Mouse (Mus musculus) bone marrow macrophage, adult 2 months (primary cell): ENCODE data around the gene Nars2. TPM values are rescaled to one million over a fixed set of nuclear protein-coding genes. Genes with fewer than 3 reads are reported as not detected.

Source experiments
- H3K27ac ChIP-seq: 2 replicates; pipeline ENCODE4 v1.5.1; 2012; ENCODE audit warnings: low read depth, low read length; ENCODE audit not compliant: insufficient read depth
- H3K4me1 ChIP-seq: 2 replicates; pipeline ENCODE4 v1.6.1; 2012; ENCODE audit warnings: low read length; ENCODE audit not compliant: control insufficient read depth, insufficient read depth
- H3K4me3 ChIP-seq: 2 replicates; pipeline ENCODE4 v1.5.1; 2012; ENCODE audit warnings: mild to moderate bottlenecking, low read length, moderate library complexity; ENCODE audit not compliant: insufficient read depth
- CTCF ChIP-seq: IDR thresholded peaks from 2 replicates; pipeline ENCODE4 v1.5.1; 2012; ENCODE audit warnings: low read depth, mild to moderate bottlenecking, low read length, moderate library complexity
- POLR2A ChIP-seq: IDR thresholded peaks from 2 replicates; pipeline ENCODE4 v1.6.1; 2012; ENCODE audit warnings: mild to moderate bottlenecking, low read depth, low read length, borderline replicate concordance
- polyA plus RNA-seq: library from polyadenylated mRNA; stranded (reverse); fragments of >200 nt; gene quantifications from 2 replicates; pipeline ENCODE4 v1.2.4, GENCODE M21; 2012; ENCODE audit not compliant: missing spikeins, insufficient read depth, insufficient read length

Gene Nars2
- polyA plus RNA-seq = 2.8 and 3.9 TPM in 2 replicates

DNA sequence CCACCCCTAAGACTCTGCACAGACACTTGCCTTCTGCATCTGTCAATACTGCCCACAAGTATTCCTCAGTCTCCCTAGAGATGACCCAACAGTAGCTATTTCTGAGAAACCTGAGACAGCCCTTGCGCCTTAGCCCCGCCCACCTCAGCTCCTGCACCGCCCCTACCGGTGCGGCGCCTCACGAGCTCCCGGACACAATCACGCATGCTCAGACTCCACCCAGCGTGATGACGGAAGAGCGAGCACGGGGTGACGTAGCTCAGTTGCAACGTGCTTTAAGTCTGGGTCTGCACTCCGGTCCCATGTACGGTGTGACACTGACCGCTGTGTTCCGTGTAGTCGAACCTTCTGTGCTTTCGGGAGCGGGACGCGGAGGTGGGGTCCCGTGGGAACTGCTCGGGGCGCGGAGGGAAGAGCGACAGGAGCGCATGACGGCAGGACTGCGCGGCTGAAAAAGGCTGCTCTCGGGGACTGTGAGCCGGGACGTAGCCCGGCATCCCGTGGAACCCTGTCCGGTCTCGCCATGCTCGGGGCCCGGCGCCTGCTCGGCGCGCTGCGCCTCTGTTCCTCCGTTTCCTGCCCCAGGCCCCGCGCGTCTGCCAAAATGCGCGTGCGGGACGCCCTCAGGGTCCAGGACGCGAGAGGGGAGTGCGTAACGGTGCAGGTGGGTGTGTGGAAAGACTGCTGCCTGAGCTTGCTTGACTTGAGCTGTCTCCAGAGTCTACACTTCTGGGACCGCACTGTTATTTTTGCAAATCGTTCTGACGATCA lies at the start of gene Nars2:
Nars2 (plus strand) TSS at position 225 of the 771 bp plus-strand sequence.
- TF ChIP-seq POLR2A (peak; percentile 19; the same call in 1 of the 2 replicates), CTCF (no peak)
- peaks cover 5% of the 10 kb centered on the region; the same call in 1 of the 2 replicates for H3K4me1 ChIP-seq
- peak within 1 kb of the TSS; percentile 42; the same call in 1 of the 2 replicates for H3K27ac ChIP-seq
- peak within 1 kb of the TSS; percentile 83 for H3K4me3 ChIP-seq

DNA sequence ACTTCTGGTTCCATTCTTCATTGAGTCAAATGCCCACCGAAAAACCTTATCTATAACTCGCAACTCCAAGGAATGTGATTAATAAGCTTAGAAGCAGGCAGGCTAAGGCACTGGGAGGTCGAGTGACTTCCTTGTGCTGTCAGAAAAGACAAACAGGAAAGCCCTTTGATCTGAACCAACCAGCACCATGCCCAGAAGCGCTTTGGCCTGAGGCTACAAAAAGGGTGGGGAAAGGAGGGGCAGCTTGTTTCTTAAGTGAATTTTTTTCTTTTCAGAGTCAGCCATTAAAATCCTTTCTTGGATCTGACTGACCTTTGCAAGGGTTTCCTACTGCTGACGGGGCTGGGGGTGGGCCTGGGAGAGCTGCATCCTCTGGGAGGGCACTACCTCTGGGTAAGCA lies 49.1 kb upstream of the Nars2 start:
- Histone ChIP-seq H3K4me1 (no peaks in the 10 kb centered on the region), H3K4me3 (no peak overlapping the region), H3K27ac (no peak overlapping the region)
- no peak for TF ChIP-seq POLR2A
- no peak for TF ChIP-seq CTCF

DNA sequence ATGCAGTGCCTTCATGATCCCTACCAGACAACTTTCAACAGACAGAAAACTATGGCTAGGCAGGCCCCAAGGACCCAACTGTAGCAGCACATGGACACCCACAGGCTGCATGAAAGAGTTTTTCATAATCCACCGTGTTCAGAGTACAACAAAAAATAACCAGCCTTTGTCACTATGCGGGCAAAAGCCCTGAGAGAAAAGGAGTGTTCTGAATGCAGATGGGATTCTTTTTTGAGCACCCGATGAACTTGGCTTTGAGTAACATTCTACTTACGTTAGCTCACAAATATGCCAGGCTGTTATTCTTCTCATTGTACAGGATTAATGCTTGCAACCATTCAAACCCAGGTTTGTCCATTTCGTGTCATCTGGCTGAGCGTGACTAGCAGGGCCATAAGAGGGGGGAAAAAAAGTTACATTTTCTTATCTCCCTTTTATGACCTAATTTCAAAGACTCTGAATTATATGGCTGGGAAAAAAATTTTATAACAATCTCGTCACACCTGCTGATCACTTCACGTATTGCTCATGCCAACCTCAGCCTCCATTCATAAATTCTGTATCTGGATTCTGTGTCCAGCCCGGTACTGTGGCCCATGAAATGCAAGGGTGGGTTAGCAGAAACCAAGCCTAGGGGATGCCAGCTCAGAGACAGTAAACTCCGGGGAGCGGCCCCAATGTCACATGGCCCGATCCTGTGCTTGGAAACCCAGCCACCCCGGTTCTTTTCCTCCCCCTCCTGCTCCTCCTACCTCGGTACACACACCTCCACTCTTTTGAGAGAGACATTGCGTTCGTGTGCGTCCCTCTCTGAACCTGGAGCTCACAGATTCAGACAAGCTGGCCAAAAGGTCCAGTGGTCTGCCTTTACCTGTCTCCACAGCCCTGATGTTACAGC lies 48.0 kb upstream of the Nars2 start:
- H3K4me1 ChIP-seq = no peaks in the 10 kb centered on the region
- TF ChIP-seq CTCF = no peak
- no peak for TF ChIP-seq POLR2A
- H3K4me3 ChIP-seq = no peak overlapping the region
- no peak overlapping the region for H3K27ac ChIP-seq

DNA sequence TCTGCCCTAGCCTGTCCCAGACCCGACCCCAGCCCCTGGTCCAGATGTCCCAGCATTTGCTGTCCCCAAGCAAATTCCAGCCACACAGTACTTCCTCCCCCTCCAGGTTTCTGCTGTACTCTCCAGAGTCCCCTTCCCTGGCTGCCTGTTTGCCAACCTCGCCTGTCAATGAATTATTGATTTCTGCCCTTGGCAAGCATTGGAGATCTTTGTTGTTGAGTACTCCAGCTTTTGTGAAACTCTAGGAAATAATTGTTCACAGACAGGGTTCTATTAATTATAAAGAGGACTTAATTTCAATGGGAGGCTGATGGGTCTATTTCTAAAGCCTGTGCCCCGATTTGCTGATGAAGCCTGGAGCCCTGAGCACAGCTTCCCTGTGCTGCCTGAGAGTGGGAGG lies 46.9 kb upstream of the Nars2 start:
- Histone ChIP-seq H3K4me1 (no peaks in the 10 kb centered on the region), H3K27ac (no peak overlapping the region), H3K4me3 (no peak overlapping the region)
- TF ChIP-seq CTCF (no peak), POLR2A (no peak)

DNA sequence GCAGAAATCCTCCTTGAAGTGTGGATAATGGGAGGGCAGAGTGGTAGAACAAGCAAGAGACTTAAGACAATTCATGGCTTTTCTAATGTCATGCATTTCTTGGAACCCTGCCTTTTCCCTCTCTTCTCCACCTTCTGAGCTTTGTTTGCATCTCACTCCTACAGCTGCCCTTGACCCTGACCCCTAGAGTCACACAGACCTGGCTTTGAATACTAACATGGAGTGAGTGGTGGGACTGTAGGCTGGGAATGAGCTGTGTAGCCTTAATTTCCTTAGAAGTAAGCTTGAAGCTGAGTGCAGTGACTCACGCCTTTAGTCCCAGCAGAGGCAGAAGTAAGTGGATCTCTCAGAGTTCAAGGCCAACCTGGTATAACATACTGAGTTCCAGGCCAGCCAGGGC lies 46.4 kb upstream of the Nars2 start:
- H3K4me3 ChIP-seq = no peak overlapping the region
- H3K27ac ChIP-seq = no peak overlapping the region
- H3K4me1 ChIP-seq = no peaks in the 10 kb centered on the region
- TF ChIP-seq CTCF (no peak), POLR2A (no peak)

DNA sequence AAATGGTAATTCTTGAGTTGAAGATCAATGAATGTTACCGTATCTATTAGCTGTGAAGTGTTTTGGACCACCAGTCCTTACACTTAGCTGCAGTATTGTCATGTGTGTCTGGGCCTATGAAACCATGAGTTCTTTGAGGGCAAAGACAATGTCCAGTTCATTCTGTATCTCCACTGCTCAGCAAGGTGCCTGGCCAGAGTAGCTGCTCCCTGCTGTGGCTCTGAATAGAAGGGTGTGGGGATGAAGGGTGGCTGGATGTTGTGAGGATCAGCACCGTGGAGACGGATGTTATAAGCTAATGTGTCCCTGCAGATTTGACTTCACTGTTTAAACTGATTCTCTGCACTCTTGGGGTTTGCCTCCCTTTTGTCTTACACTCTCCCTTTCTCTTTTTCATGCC lies 45.9 kb upstream of the Nars2 start:
- no peak for TF ChIP-seq CTCF
- TF ChIP-seq POLR2A = no peak
- Histone ChIP-seq H3K4me3 (no peak overlapping the region), H3K27ac (no peak overlapping the region), H3K4me1 (no peaks in the 10 kb centered on the region)

DNA sequence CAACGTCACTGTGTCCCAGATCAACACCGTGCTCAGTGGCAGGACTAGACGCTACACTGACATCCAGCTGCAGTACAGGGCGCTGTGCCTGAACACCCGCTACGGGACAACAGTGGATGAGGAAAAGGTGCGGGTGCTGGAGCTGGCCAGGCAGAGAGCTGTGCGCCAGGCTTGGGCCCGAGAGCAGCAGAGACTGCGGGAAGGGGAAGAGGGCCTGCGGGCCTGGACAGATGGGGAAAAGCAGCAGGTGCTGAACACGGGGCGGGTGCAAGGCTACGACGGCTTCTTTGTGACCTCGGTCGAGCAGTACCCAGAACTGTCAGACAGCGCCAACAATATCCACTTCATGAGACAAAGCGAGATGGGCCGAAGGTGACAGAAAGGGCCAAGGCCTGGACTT lies 45.1 kb upstream of the Nars2 start:
- Histone ChIP-seq H3K27ac (no peak overlapping the region), H3K4me1 (no peaks in the 10 kb centered on the region), H3K4me3 (no peak overlapping the region)
- TF ChIP-seq CTCF = no peak
- TF ChIP-seq POLR2A = no peak

DNA sequence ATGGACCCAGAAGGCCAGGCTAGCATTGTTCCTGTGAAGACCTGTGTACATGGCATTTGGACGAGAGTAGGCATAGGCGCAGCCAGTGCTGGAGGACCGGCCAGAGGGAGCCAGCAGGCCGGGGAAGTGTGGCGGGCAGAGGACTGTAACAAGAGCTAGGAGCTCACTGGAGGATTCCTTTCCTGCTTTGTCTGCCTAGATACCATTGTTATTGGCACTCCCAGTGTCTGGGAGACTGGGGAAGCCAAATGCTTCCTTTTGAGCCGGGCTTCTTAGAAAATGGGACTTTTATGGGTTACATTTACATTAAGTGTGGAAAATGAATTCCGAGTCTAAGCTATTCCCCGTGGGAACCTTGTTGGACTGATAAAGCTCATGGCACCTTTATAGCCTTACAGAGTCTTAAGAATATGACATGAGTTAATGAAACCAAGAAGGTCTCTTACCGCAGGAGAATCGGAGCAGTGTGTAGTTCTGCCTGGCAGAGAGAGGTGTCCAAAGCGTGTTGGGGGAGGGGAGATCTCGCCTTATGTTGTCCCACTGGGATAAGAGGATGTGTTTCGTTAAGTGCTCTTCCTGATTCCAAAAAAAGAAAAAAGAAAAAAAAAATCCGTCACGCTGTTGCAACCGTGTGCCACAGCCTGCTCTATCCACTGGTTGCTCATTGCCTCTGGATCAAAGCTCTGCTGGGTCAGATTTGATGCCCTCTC lies 43.2 kb upstream of the Nars2 start:
- no peak overlapping the region for H3K4me3 ChIP-seq
- H3K4me1 ChIP-seq = no peaks in the 10 kb centered on the region
- TF ChIP-seq POLR2A = no peak
- no peak for TF ChIP-seq CTCF
- no peak overlapping the region for H3K27ac ChIP-seq

DNA sequence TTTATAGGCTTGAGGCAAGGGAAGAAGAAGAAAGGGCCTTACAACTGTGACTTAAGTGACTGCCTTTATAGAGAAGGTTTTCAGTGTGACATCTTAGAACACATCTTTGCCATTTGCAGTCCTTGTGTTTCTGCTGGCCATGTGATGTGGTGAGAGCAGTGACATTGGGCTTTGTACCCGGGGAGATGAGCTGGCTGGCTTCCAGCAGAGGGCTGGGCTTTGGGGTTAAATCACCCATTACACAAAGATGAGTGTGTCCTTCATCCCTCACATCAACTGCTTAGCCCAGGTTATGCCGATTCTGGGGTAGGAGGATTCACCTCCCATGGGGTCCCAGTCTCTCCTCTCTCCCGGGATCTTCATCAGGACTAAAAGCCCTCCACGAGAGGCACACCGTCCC lies 41.4 kb upstream of the Nars2 start:
- H3K4me1 ChIP-seq = no peaks in the 10 kb centered on the region
- no peak overlapping the region for H3K4me3 ChIP-seq
- H3K27ac ChIP-seq = no peak overlapping the region
- no peak for TF ChIP-seq POLR2A
- TF ChIP-seq CTCF = no peak
